Mouse (Mus musculus): ENCODE measurements around the gene Nf1.

GRCm38 (mm10) chr11:79533311-79533710 is 193.8 kb downstream of the Nf1 start:
- TF ChIP-seq CTCF (IDR thresholded peaks at IDR 0.05; ENCODE audit: insufficient read depth, low read length), result no peak
- no peak for TF ChIP-seq POLR2A (IDR thresholded peaks at IDR 0.05; ENCODE audit: borderline replicate concordance, extremely low read depth, low read depth, low read length)
